Mouse (Mus musculus) lung, postnatal 0 days (tissue): ENCODE data around the gene Cables2. TPM values are rescaled to one million over a fixed set of nuclear protein-coding genes. Genes with fewer than 3 reads are reported as not detected.

ENCODE experiments used
- ATAC-seq: fragments of 200-750 bp; cut with Nextera tagmentation; 2 replicates; pipeline ENCODE4 v1.8.0; 2017; ENCODE audit warnings: moderate library complexity
- DNase-seq: peaks from one replicate; pipeline ENCODE4 v3.0.0-alpha.2; 2016; ENCODE audit warnings: low spot score
- H3K27ac ChIP-seq: fragments of 300-500 bp; sonication (generic); 2 replicates; pipeline ENCODE4 v1.5.1; 2014; ENCODE audit warnings: antibody characterized with exemption, mild to moderate bottlenecking, low read length, mixed read lengths
- H3K27me3 ChIP-seq: fragments of 300-500 bp; sonication (generic); replicated peaks from 2 replicates; pipeline ENCODE4 v1.6.1; 2014; ENCODE audit warnings: low read length, mixed read lengths; ENCODE audit not compliant: insufficient read depth
- H3K36me3 ChIP-seq: fragments of 300-500 bp; sonication (generic); 2 replicates; pipeline ENCODE4 v1.6.1; 2014; ENCODE audit warnings: low read length, mixed read lengths; ENCODE audit not compliant: insufficient read depth
- H3K4me1 ChIP-seq: fragments of 300-500 bp; sonication (generic); 2 replicates; pipeline ENCODE4 v1.6.1; 2014; ENCODE audit warnings: antibody characterized with exemption, low read depth, low read length, mixed read lengths; ENCODE audit not compliant: insufficient read depth
- H3K4me2 ChIP-seq: fragments of 300-500 bp; sonication (generic); replicated peaks from 2 replicates; pipeline ENCODE4 v1.6.1; 2014; ENCODE audit warnings: low read depth, mild to moderate bottlenecking, low read length, moderate library complexity, mixed read lengths
- H3K4me3 ChIP-seq: fragments of 300-500 bp; sonication (generic); 2 replicates; pipeline ENCODE4 v1.5.1; 2014; ENCODE audit warnings: low read depth, low read length
- H3K9ac ChIP-seq: fragments of 300-500 bp; sonication (generic); replicated peaks from 2 replicates; pipeline ENCODE4 v1.6.1; 2014; ENCODE audit warnings: low read depth, mild to moderate bottlenecking
- H3K9me3 ChIP-seq: fragments of 300-500 bp; sonication (generic); 2 replicates; pipeline ENCODE4 v1.6.1; 2016; ENCODE audit warnings: low read length, mixed read lengths
- CTCF ChIP-seq: IDR thresholded peaks from 2 replicates; pipeline ENCODE4 v1.5.1; 2016; ENCODE audit warnings: antibody characterized with exemption, mild to moderate bottlenecking
- EP300 ChIP-seq: IDR thresholded peaks from 2 replicates; pipeline ENCODE4 v1.6.1; 2016; ENCODE audit warnings: antibody characterized with exemption, mild to moderate bottlenecking, control low read depth
- WGBS: fragments of 180-500 bp; shearing (Covaris S2); extraction: QIAGEN DNeasy Blood & Tissue Kit; methylation state at CpG from one replicate; pipeline ENCODE4 v1.1.7; 2014; 5-methylcytosine and 5-hydroxymethylcytosine counted together
- polyA plus RNA-seq: library from polyadenylated mRNA; unstranded; fragments of >200 nt; fragmentation: Nextera tagmentation; extraction: Ambion mirVana; gene quantifications from 2 replicates; pipeline ENCODE4 v1.2.1, GENCODE M21; 2015

Cables2 gene
- polyA plus RNA-seq, 1 experiment from 2014 or later: 15.5 TPM

- Histone ChIP-seq H3K27me3 (no peaks in the 10 kb centered on the region), H3K4me1 (peaks cover 28% of the 10 kb centered on the region), H3K27ac (no peak overlapping the region), H3K9me3 (no peaks in the 10 kb centered on the region), H3K9ac (no peak overlapping the region), H3K4me3 (no peak overlapping the region), H3K4me2 (no peak overlapping the region), H3K36me3 (no peaks in the 10 kb centered on the region)
- ATAC-seq: no peak
- no peak for TF ChIP-seq CTCF
- no peak for TF ChIP-seq EP300
- DNase-seq: no peak
- 78% methylated on average over 7 of the region's 7 CpGs for WGBS
These were observed 35.5 kb downstream of the Cables2 start for GRCm38 (mm10) chr2:180237601-180238345.

GRCm38 (mm10) chr2:180236930-180237329 lies 36.4 kb downstream of the Cables2 start:
- Histone ChIP-seq H3K4me1 (peaks cover 28% of the 10 kb centered on the region), H3K36me3 (no peaks in the 10 kb centered on the region), H3K4me3 (no peak overlapping the region), H3K27ac (no peak overlapping the region), H3K9ac (no peak overlapping the region), H3K27me3 (no peaks in the 10 kb centered on the region), H3K4me2 (no peak overlapping the region), H3K9me3 (no peaks in the 10 kb centered on the region)
- DNase-seq (no peak), ATAC-seq (no peak)
- 58% methylated on average over 3 of the region's 3 CpGs for WGBS
- no peak for TF ChIP-seq EP300
- TF ChIP-seq CTCF: no peak

GRCm38 (mm10) chr2:180236500-180236899 lies 36.8 kb downstream of the Cables2 start:
- TF ChIP-seq EP300: no peak
- TF ChIP-seq CTCF: no peak
- Histone ChIP-seq H3K4me1 (peaks cover 28% of the 10 kb centered on the region), H3K36me3 (no peaks in the 10 kb centered on the region), H3K9ac (no peak overlapping the region), H3K27ac (peak overlapping the region; percentile 91), H3K27me3 (no peaks in the 10 kb centered on the region), H3K4me3 (no peak overlapping the region), H3K9me3 (no peaks in the 10 kb centered on the region), H3K4me2 (no peak overlapping the region)
- no peak for ATAC-seq
- 54% methylated on average over 2 of the region's 3 CpGs for WGBS
- no peak for DNase-seq

GRCm38 (mm10) chr2:180235788-180236187 lies 37.5 kb downstream of the Cables2 start:
- 59% methylated on average over 4 of the region's 4 CpGs for WGBS
- Histone ChIP-seq H3K9ac (no peak overlapping the region), H3K27me3 (no peaks in the 10 kb centered on the region), H3K36me3 (no peaks in the 10 kb centered on the region), H3K4me1 (peaks cover 29% of the 10 kb centered on the region), H3K27ac (peak overlapping the region; percentile 91), H3K4me2 (no peak overlapping the region), H3K9me3 (no peaks in the 10 kb centered on the region), H3K4me3 (no peak overlapping the region)
- TF ChIP-seq EP300: 0 out of 2 replicates have a peak, but pooled peaks have one; percentile 19
- TF ChIP-seq CTCF: no peak
- ATAC-seq (peak; percentile 32), DNase-seq (peak; percentile 62)

- Histone ChIP-seq H3K4me2 (no peak overlapping the region), H3K4me1 (peaks cover 35% of the 10 kb centered on the region), H3K9ac (no peak overlapping the region), H3K36me3 (no peaks in the 10 kb centered on the region), H3K27ac (peak overlapping the region; percentile 91), H3K4me3 (no peak overlapping the region), H3K27me3 (no peaks in the 10 kb centered on the region), H3K9me3 (no peaks in the 10 kb centered on the region)
- WGBS: 31% methylated on average over 6 of the region's 6 CpGs
- TF ChIP-seq CTCF (no peak), EP300 (peak; percentile 15; the same call in 1 of the 2 replicates)
- DNase-seq: peak; percentile 83
- ATAC-seq: peak; percentile 72
These were observed 38.3 kb downstream of the Cables2 start for GRCm38 (mm10) chr2:180234980-180235379.

GRCm38 (mm10) chr2:180234353-180234752 lies 38.9 kb downstream of the Cables2 start:
- no peak overlapping the region for H3K4me2 ChIP-seq
- WGBS: 23% methylated on average over 8 of the region's 8 CpGs
- H3K27ac ChIP-seq: peak overlapping the region; percentile 91
- peak; percentile 84 for DNase-seq
- H3K4me1 ChIP-seq: peaks cover 35% of the 10 kb centered on the region
- H3K36me3 ChIP-seq: no peaks in the 10 kb centered on the region
- H3K9me3 ChIP-seq: no peaks in the 10 kb centered on the region
- TF ChIP-seq EP300: peak; percentile 75; the same call in 1 of the 2 replicates
- no peak for TF ChIP-seq CTCF
- peak; percentile 53 for ATAC-seq
- no peaks in the 10 kb centered on the region for H3K27me3 ChIP-seq
- no peak overlapping the region for H3K9ac ChIP-seq
- H3K4me3 ChIP-seq: no peak overlapping the region
